Mouse (Mus musculus): Measurements from ENCODE around the gene Elf4. TPM values are rescaled to one million over a fixed set of nuclear protein-coding genes. Genes with fewer than 3 reads are reported as not detected.

The Elf4 gene
- polyA plus RNA-seq, 1 experiment from 2014 or later = 8.3 TPM

DNA sequence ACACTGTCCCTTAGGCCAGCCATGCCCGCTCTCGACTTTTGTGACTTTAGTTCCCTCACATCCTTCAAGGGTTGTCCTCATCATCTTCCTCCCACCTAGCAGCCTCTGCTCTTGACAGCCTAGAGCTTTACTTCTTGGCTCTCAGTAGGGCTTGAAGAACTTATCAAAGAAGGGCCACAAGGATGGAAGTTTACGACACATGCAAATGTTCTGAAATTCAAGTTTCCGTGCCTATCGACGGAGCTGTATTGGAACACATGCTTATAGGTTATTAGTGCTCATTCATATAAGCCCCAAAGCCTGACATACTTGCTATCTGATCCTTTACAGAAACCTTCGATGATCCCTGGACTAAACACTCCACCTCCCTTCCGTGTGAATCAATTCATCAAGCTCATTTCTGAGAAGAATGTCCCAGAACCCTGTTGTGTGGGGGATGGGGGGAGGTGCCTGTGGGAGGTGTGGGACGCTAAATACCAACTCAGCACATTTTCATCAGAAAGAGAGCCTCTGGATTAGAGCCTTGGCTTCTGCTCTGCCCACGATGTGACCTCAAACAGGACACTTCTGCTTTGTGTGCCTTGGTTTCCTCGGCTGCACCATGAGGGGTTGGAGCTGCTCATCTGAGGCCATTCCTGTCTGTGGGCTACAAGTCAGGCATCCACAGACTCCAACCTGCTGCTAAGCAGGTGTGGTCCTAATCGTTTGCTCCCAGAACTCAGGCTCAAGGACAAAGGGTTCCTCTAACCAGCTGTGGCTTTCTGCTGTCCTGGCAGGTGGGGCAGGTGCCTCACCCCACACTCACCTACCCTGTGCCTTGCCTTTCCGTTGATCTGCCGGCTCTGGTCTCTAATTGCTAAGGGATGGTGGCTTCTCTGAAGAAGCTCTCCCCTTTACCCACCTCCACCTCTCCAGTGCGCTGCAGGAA is 30.1 kb downstream of the Elf4 start:
- WGBS = 62% methylated on average over 15 of the region's 15 CpGs
- ATAC-seq (ENCODE audit: low FRiP score, low TSS enrichment) = no peak
- H3K4me2 ChIP-seq (replicated peaks; ENCODE audit: low read depth, low read length) = no peak overlapping the region

DNA sequence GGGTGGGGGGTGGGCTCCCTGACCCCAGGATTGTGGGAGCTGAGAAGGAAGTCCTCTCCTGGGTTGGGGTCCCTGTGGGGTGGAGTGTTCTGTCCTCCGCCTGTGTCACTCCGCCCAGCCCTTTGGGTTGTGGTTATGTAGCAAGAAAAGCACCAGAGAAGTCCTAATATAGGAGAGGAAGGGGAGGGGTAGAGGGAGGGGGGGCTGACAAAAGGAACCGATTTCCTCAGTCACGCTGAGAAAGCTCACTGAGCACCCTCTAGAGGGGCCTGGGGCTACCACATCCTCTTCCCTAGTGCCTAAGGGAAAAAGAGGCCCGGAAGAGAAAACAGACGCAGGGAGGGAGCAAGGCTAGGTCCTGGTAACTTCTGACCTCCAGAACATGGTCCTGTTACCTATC is 33.4 kb downstream of the Elf4 start:
- no peak overlapping the region for H3K9ac ChIP-seq (ENCODE audit: low read depth, low read length)
- H3K36me3 ChIP-seq (ENCODE audit: control insufficient read depth, insufficient read depth, low read length) = no peaks in the 10 kb centered on the region
- H3K4me3 ChIP-seq (ENCODE audit: low read length) = no peak overlapping the region
- WGBS = 39% methylated on average over 6 of the region's 6 CpGs
- H3K27ac ChIP-seq (ENCODE audit: low read depth, low read length) = no peak overlapping the region
- no peak; the same call in 1 of the 2 replicates for ATAC-seq (ENCODE audit: low FRiP score, low TSS enrichment)
- no peaks in the 10 kb centered on the region for H3K9me3 ChIP-seq (ENCODE audit: control insufficient read depth, low read length)
- no peaks in the 10 kb centered on the region for H3K27me3 ChIP-seq (ENCODE audit: control insufficient read depth, insufficient read depth, low read length)
- no peak overlapping the region for H3K4me2 ChIP-seq (replicated peaks; ENCODE audit: low read depth, low read length)
- peaks cover 14% of the 10 kb centered on the region; the same call in 1 of the 2 replicates for H3K4me1 ChIP-seq (ENCODE audit: control insufficient read depth, insufficient read depth, low read length)

More for the DNA sequence above, 30.1 kb downstream of the Elf4 start:
- Histone ChIP-seq H3K9ac (ENCODE audit: low read depth, low read length) (no peak overlapping the region), H3K9me3 (ENCODE audit: control insufficient read depth, low read length) (no peaks in the 10 kb centered on the region), H3K4me1 (ENCODE audit: control insufficient read depth, insufficient read depth, low read length) (peaks cover 7% of the 10 kb centered on the region; the same call in 1 of the 2 replicates), H3K4me3 (ENCODE audit: low read length) (no peak overlapping the region), H3K27ac (ENCODE audit: low read depth, low read length) (no peak overlapping the region), H3K36me3 (ENCODE audit: control insufficient read depth, insufficient read depth, low read length) (no peaks in the 10 kb centered on the region), H3K27me3 (ENCODE audit: control insufficient read depth, insufficient read depth, low read length) (no peaks in the 10 kb centered on the region)

DNA sequence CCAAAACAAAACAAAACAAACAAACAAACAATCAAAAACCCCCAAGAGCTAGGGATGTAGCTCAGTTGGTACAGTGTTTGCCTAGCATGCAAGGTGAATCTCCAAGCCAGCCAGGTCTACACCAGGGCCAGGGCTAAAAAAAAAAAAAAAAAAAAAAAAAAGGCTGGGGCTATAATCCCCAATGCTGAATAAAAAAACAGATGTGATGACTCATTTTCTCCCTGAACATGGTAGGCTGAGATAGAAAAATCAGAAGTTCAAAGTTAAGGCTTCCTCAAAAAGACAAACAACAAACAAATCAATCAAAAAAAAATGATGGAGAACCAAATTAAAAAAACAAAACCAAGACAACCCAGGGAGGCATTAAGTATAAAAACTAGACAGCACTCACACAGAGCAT is 33.8 kb downstream of the Elf4 start:
- peaks cover 14% of the 10 kb centered on the region; the same call in 1 of the 2 replicates for H3K4me1 ChIP-seq (ENCODE audit: control insufficient read depth, insufficient read depth, low read length)
- no peak overlapping the region for H3K27ac ChIP-seq (ENCODE audit: low read depth, low read length)
- no peaks in the 10 kb centered on the region for H3K27me3 ChIP-seq (ENCODE audit: control insufficient read depth, insufficient read depth, low read length)
- H3K36me3 ChIP-seq (ENCODE audit: control insufficient read depth, insufficient read depth, low read length) = no peaks in the 10 kb centered on the region
- no peak overlapping the region for H3K4me3 ChIP-seq (ENCODE audit: low read length)
- ATAC-seq (ENCODE audit: low FRiP score, low TSS enrichment) = no peak
- no peak overlapping the region for H3K9ac ChIP-seq (ENCODE audit: low read depth, low read length)
- H3K4me2 ChIP-seq (replicated peaks; ENCODE audit: low read depth, low read length) = no peak overlapping the region
- H3K9me3 ChIP-seq (ENCODE audit: control insufficient read depth, low read length) = no peaks in the 10 kb centered on the region

DNA sequence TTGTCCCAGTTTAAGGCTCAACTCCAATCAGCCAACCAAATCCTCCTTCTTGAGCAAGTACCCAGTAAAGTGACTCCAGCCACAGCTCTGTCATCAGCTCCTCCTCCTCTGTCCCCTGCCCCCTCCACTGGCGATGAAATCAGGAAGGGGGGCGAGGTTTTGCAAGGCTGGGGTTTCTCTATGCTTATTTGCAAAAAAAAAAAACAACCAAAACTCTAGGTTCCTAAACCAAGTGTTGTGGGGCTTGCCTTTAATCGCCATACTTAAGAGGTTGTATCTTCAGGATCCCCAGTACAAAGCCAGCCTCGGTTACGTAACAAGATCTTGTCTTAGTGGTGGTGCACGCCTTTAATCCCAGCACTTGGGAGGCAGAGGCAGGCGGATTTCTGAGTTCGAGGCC is 34.3 kb downstream of the Elf4 start:
- Histone ChIP-seq H3K4me2 (replicated peaks; ENCODE audit: low read depth, low read length) (no peak overlapping the region), H3K9me3 (ENCODE audit: control insufficient read depth, low read length) (no peaks in the 10 kb centered on the region), H3K27ac (ENCODE audit: low read depth, low read length) (no peak overlapping the region), H3K4me1 (ENCODE audit: control insufficient read depth, insufficient read depth, low read length) (peaks cover 14% of the 10 kb centered on the region; the same call in 1 of the 2 replicates), H3K36me3 (ENCODE audit: control insufficient read depth, insufficient read depth, low read length) (no peaks in the 10 kb centered on the region), H3K4me3 (ENCODE audit: low read length) (no peak overlapping the region), H3K27me3 (ENCODE audit: control insufficient read depth, insufficient read depth, low read length) (no peaks in the 10 kb centered on the region), H3K9ac (ENCODE audit: low read depth, low read length) (no peak overlapping the region)
- ATAC-seq (ENCODE audit: low FRiP score, low TSS enrichment) = no peak
- 79% methylated on average over 8 of the region's 8 CpGs for WGBS

DNA sequence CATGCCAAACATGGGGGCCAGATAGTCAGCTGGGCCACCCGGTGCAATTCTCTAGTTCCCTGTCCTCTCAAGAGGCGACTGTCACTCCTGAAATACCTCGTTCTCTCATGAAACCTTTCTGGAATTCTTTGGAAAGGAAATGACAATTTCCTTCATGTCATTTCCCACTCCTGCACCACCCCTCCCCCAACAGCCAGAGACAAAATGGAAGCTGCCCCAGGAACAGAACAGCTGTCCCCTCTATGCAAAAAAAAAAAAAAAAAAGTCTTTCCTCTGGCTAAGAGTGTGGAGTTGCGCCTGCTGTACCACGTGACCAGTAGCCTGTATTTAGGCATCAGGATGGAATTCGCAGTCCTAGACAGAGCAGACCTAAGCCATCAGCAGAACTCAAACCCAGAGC is 34.7 kb downstream of the Elf4 start:
- H3K9me3 ChIP-seq (ENCODE audit: control insufficient read depth, low read length) = no peaks in the 10 kb centered on the region
- no peaks in the 10 kb centered on the region for H3K27me3 ChIP-seq (ENCODE audit: control insufficient read depth, insufficient read depth, low read length)
- no peak overlapping the region for H3K4me3 ChIP-seq (ENCODE audit: low read length)
- no peaks in the 10 kb centered on the region for H3K36me3 ChIP-seq (ENCODE audit: control insufficient read depth, insufficient read depth, low read length)
- H3K4me1 ChIP-seq (ENCODE audit: control insufficient read depth, insufficient read depth, low read length) = peaks cover 10% of the 10 kb centered on the region; the same call in 1 of the 2 replicates
- ATAC-seq (ENCODE audit: low FRiP score, low TSS enrichment) = no peak
- H3K9ac ChIP-seq (ENCODE audit: low read depth, low read length) = no peak overlapping the region
- H3K27ac ChIP-seq (ENCODE audit: low read depth, low read length) = no peak overlapping the region
- no peak overlapping the region for H3K4me2 ChIP-seq (replicated peaks; ENCODE audit: low read depth, low read length)
- 86% methylated on average over 6 of the region's 6 CpGs for WGBS

DNA sequence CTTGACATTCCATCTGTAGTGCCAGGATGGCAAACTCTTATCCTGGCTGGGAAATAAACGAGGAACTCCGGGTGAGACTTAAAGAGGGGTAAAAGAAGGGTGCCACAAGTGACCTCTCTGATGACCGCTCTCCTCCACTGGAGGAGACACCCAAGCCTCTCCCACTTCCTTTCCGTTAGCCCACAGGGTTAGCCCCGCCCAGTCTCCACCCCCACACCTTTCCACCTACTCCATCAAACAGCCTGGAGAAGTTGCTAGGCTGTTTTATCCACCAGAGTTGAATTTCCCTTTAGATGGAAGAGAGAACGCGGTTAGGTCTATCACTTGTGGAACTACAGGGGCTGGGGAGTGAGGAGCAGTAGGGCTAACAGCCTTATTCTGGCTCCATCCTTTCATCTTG is 37.7 kb downstream of the Elf4 start:
- no peak for ATAC-seq (ENCODE audit: low FRiP score, low TSS enrichment)
- H3K9ac ChIP-seq (ENCODE audit: low read depth, low read length) = no peak overlapping the region
- H3K9me3 ChIP-seq (ENCODE audit: control insufficient read depth, low read length) = no peaks in the 10 kb centered on the region
- peaks cover 6% of the 10 kb centered on the region; the same call in 1 of the 2 replicates for H3K4me1 ChIP-seq (ENCODE audit: control insufficient read depth, insufficient read depth, low read length)
- no peaks in the 10 kb centered on the region for H3K36me3 ChIP-seq (ENCODE audit: control insufficient read depth, insufficient read depth, low read length)
- 53% methylated on average over 7 of the region's 7 CpGs for WGBS
- no peak overlapping the region for H3K27ac ChIP-seq (ENCODE audit: low read depth, low read length)
- H3K4me3 ChIP-seq (ENCODE audit: low read length) = no peak overlapping the region
- no peak overlapping the region for H3K4me2 ChIP-seq (replicated peaks; ENCODE audit: low read depth, low read length)
- H3K27me3 ChIP-seq (ENCODE audit: control insufficient read depth, insufficient read depth, low read length) = no peaks in the 10 kb centered on the region

DNA sequence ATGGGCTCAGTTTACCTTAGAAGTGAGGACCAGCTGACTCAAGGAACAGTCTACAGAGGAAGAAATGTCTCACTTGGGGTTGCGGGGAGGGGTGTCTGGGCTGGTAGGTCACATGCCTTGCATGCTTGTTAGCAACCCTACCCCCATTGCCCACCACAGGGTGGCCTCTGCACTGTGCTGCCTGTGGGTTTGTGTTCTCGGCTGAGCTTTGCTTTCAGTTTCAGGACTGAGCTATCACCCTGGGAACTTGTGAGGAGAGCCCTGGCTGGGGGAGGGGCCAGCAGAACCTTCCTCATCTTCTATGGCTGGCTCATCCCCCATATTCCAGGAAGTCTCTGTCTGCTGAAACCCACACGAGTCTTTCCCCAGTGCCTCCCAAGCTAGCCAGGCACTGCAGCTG is 38.3 kb downstream of the Elf4 start:
- no peaks in the 10 kb centered on the region for H3K9me3 ChIP-seq (ENCODE audit: control insufficient read depth, low read length)
- 36% methylated on average over 3 of the region's 3 CpGs for WGBS
- H3K4me3 ChIP-seq (ENCODE audit: low read length) = no peak overlapping the region
- no peak overlapping the region for H3K4me2 ChIP-seq (replicated peaks; ENCODE audit: low read depth, low read length)
- H3K4me1 ChIP-seq (ENCODE audit: control insufficient read depth, insufficient read depth, low read length) = peaks cover 6% of the 10 kb centered on the region; the same call in 1 of the 2 replicates
- peak; percentile 38; the same call in 1 of the 2 replicates for ATAC-seq (ENCODE audit: low FRiP score, low TSS enrichment)
- H3K9ac ChIP-seq (ENCODE audit: low read depth, low read length) = no peak overlapping the region
- H3K27ac ChIP-seq (ENCODE audit: low read depth, low read length) = no peak overlapping the region
- no peaks in the 10 kb centered on the region for H3K27me3 ChIP-seq (ENCODE audit: control insufficient read depth, insufficient read depth, low read length)
- H3K36me3 ChIP-seq (ENCODE audit: control insufficient read depth, insufficient read depth, low read length) = no peaks in the 10 kb centered on the region

DNA sequence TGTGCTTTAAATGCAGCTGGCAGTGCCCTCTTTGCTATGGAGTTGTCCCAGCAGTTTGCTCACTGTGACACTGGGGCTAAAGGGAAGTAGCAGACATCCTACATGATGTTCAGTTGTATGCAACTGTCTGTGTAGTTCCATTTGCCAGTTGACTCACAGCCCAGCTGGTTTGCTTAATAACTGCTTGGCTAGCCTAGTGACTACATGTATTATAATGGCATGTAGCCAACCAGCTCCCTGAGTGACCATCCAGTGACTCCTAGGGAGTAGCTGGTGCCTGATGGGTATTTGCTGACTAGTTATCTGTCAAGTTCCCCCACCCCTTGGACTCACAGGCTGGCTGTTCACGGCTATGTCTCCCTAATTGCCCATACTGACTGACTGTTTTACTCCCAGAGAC is 39.3 kb downstream of the Elf4 start:
- Histone ChIP-seq H3K4me1 (ENCODE audit: control insufficient read depth, insufficient read depth, low read length) (peaks cover 6% of the 10 kb centered on the region; the same call in 1 of the 2 replicates), H3K36me3 (ENCODE audit: control insufficient read depth, insufficient read depth, low read length) (no peaks in the 10 kb centered on the region), H3K27ac (ENCODE audit: low read depth, low read length) (no peak overlapping the region), H3K9me3 (ENCODE audit: control insufficient read depth, low read length) (no peaks in the 10 kb centered on the region), H3K9ac (ENCODE audit: low read depth, low read length) (no peak overlapping the region), H3K4me3 (ENCODE audit: low read length) (no peak overlapping the region), H3K4me2 (replicated peaks; ENCODE audit: low read depth, low read length) (no peak overlapping the region), H3K27me3 (ENCODE audit: control insufficient read depth, insufficient read depth, low read length) (no peaks in the 10 kb centered on the region)
- 67% methylated on average over 1 of the region's 1 CpGs for WGBS
- no peak for ATAC-seq (ENCODE audit: low FRiP score, low TSS enrichment)

DNA sequence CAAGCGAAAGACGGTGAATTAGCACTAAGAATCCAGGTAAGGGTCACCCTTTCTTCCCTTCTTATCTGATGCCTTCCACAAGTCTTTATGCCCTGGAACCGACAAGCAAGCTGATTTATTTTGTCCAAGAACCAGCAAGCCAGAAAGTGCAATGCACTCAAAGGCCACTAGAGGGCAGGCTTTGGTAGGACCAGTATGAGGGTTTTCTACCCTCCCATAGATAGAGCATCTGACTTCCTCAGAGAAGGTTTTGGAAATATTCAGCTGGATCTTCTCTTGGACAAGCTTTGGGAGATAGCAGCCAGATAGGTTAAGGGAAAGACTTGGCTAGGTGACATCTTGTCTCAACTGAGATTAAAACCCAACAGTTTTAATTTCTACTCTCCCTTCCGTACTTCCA is 39.9 kb downstream of the Elf4 start:
- Histone ChIP-seq H3K4me3 (ENCODE audit: low read length) (no peak overlapping the region), H3K9me3 (ENCODE audit: control insufficient read depth, low read length) (no peaks in the 10 kb centered on the region), H3K36me3 (ENCODE audit: control insufficient read depth, insufficient read depth, low read length) (no peaks in the 10 kb centered on the region; the same call in 1 of the 2 replicates), H3K4me2 (replicated peaks; ENCODE audit: low read depth, low read length) (no peak overlapping the region), H3K4me1 (ENCODE audit: control insufficient read depth, insufficient read depth, low read length) (peaks cover 6% of the 10 kb centered on the region; the same call in 1 of the 2 replicates), H3K27ac (ENCODE audit: low read depth, low read length) (no peak overlapping the region), H3K9ac (ENCODE audit: low read depth, low read length) (no peak overlapping the region), H3K27me3 (ENCODE audit: control insufficient read depth, insufficient read depth, low read length) (no peaks in the 10 kb centered on the region)
- no peak for ATAC-seq (ENCODE audit: low FRiP score, low TSS enrichment)
- 41% methylated on average over 4 of the region's 4 CpGs for WGBS
